Mouse (Mus musculus) ES-Bruce4 (cell line): ENCODE results near the gene Klhdc8a.

Source experiments
- CTCF ChIP-seq: IDR thresholded peaks from one replicate; pipeline ENCODE4 v1.8.1; 2011; ENCODE audit warnings: low read depth, low read length
- EP300 ChIP-seq: IDR thresholded peaks from 2 replicates; pipeline ENCODE4 v1.6.1; 2011; ENCODE audit warnings: low read depth, low read length; ENCODE audit not compliant: insufficient read depth
- POLR2A ChIP-seq: IDR thresholded peaks from one replicate; pipeline ENCODE4 v1.8.1; 2011; ENCODE audit warnings: low read length; ENCODE audit not compliant: insufficient read depth

DNA sequence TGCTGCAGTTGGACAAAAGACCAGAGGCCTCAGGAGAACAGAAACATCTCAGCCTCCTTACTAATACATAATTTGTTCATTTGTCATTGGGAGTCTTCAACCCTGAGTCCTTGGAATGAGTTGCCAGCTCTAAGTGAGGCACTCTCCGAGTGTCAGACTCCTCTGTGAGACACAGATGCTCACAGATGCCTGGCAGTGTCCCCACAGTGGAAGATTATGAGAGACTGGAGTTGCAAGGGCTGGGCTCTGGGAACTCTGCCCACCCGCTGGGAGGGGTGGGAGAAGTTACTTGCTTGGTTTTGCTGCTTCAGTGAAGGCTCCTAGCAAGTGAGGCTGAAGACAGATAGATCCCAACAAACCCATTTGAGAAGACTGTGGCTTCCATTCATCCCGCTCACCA is 2.4 kb upstream of the Klhdc8a start:
- TF ChIP-seq CTCF (no peak), EP300 (no peak), POLR2A (no peak)
